Comparison of ENCODE assay signal across 8 mouse cellular contexts in the genomic region with DNA sequence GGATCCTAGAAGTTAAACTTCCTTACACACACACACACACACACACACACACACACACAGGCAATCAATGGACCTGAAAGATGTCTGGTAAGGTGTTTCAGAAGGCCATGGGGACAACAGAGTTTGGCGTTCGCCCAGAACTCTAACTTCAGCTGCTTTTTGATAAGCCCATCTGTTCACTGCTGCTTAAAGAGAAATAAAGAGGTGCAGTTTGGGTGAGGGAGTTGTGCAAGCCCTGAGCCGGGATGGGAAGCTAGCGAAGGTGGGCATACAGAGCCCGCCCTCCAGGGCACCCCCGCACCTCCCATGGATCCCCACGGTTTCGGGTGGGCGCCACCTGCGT. TPM values are rescaled to one million over a fixed set of nuclear protein-coding genes. Genes with fewer than 3 reads are reported as not detected.
DNase-seq lines count a peak whose midpoint lies in the region; ATAC-seq and TF ChIP-seq lines count a peak whose summit lies in the region.

No protein-coding gene starts in this region.

- peaks cover 49% of the 10 kb centered on the region for H3K27me3 ChIP-seq in embryonic facial prominence, embryonic 13.5 days
- peaks cover 14% of the 10 kb centered on the region for H3K27me3 ChIP-seq in neural tube, embryonic 15.5 days (replicated peaks)

- H3K36me3 ChIP-seq in embryonic facial prominence, embryonic 13.5 days: no peaks in the 10 kb centered on the region
- H3K36me3 ChIP-seq in neural tube, embryonic 15.5 days: no peaks in the 10 kb centered on the region

- ATAC-seq in embryonic facial prominence, embryonic 13.5 days (ENCODE audit: insufficient number of reproducible peaks, insufficient read depth, low FRiP score, low TSS enrichment, low read depth): no peak
- ATAC-seq in neural tube, embryonic 15.5 days (ENCODE audit: low FRiP score): peak; percentile 35

- peak overlapping the region; percentile 89 for H3K4me3 ChIP-seq in gastrocnemius, adult 2 months
- peak overlapping the region; percentile 67 for H3K4me3 ChIP-seq in embryonic facial prominence, embryonic 13.5 days
- peak overlapping the region; percentile 65 for H3K4me3 ChIP-seq in neural tube, embryonic 15.5 days (replicated peaks)

- peaks cover 20% of the 10 kb centered on the region for H3K4me1 ChIP-seq in embryonic facial prominence, embryonic 13.5 days
- H3K4me1 ChIP-seq in neural tube, embryonic 15.5 days: peaks cover 25% of the 10 kb centered on the region

- peak overlapping the region; percentile 96 for H3K27ac ChIP-seq in gastrocnemius, adult 2 months
- no peak overlapping the region for H3K27ac ChIP-seq in embryonic facial prominence, embryonic 13.5 days
- peak overlapping the region; percentile 58 for H3K27ac ChIP-seq in neural tube, embryonic 15.5 days (replicated peaks)

- no peaks in the 10 kb centered on the region for H3K9me3 ChIP-seq in embryonic facial prominence, embryonic 13.5 days
- H3K9me3 ChIP-seq in neural tube, embryonic 15.5 days (replicated peaks): no peaks in the 10 kb centered on the region

- WGBS in embryonic facial prominence, embryonic 13.5 days: 2% methylated on average over 10 of the region's 10 CpGs
- 2% methylated on average over 10 of the region's 10 CpGs for WGBS in neural tube, embryonic 15.5 days

- H3K4me2 ChIP-seq in embryonic facial prominence, embryonic 13.5 days: peak overlapping the region; percentile 99
- H3K4me2 ChIP-seq in neural tube, embryonic 15.5 days: peak overlapping the region; percentile 98

- no peak for DNase-seq in gastrocnemius, adult 2 months
- no peak for DNase-seq in gastrocnemius, postnatal 36 days
- peak; percentile 30 for DNase-seq in 3T3-L1 (ENCODE audit: low read depth, low spot score)
- peak; percentile 34 to 49 for DNase-seq in kidney, postnatal 25 days
- DNase-seq in layer of hippocampus, adult 18-20 months (ENCODE audit: low spot score in 2 of 2): no peak
- no peak for DNase-seq in retina, postnatal 1 day

- H3K9ac ChIP-seq in embryonic facial prominence, embryonic 13.5 days: peak overlapping the region; percentile 74
- peak overlapping the region; percentile 55 for H3K9ac ChIP-seq in neural tube, embryonic 15.5 days (replicated peaks)

- intact Hi-C loops in gastrocnemius, adult 2 months (cut with DNase I): loop anchor here (10.0 kb wide), 1 partner anchor 299 kb away; no protein-coding TSS in a partner anchor
- intact Hi-C loops in gastrocnemius, postnatal 36 days (cut with DNase I): no loop called here

- TF ChIP-seq CTCF in gastrocnemius, adult 2 months (IDR thresholded peaks at IDR 0.05): no peak

RNA-seq across cellular contexts. Expression of a gene that starts 0.6 kb away (rescaled TPM):
- total RNA-seq in gastrocnemius, adult 2 months (2021): 10 to 100 TPM; 10.1 to 12.2 TPM
- total RNA-seq in gastrocnemius, postnatal 36 days (2021): 10 to 100 TPM; 10.7 to 11.6 TPM
- polyA plus RNA-seq in embryonic facial prominence, embryonic 13.5 days (2015; fragmentation: Nextera tagmentation; extraction: Ambion mirVana): 2.0 and 3.7 TPM in 2 replicates
- polyA plus RNA-seq in neural tube, embryonic 15.5 days (2015; fragmentation: Nextera tagmentation; extraction: Ambion mirVana): 3.1 and 3.2 TPM in 2 replicates
- 1 to 10 TPM; 7.1 to 8.2 TPM for total RNA-seq in layer of hippocampus, adult 18-20 months (2021)

Comparison
In these comparisons a context has a peak if more than half of its experiments do, and no peak if none do; other contexts are left out.
1. DNase-seq: peak in 3T3-L1 (single experiment) and kidney, postnatal 25 days (2 of 2); none in gastrocnemius, adult 2 months (single experiment), gastrocnemius, postnatal 36 days (0 of 2), layer of hippocampus, adult 18-20 months (0 of 2) and retina, postnatal 1 day (single experiment).
2. Peak in every context shown above with its lines, with median percentiles within 50 percentile points of each other: H3K4me3 ChIP-seq.